Mouse (Mus musculus) forebrain, embryonic 14.5 days (tissue): ENCODE data around the gene C1s1. TPM values are rescaled to one million over a fixed set of nuclear protein-coding genes. Genes with fewer than 3 reads are reported as not detected.
"Not testable (repeated sequence)": the region's sequence is repeated elsewhere in the genome, so short reads cannot be mapped to it uniquely, and the experiment has no call there.

Experiments
- ATAC-seq: fragments of 200-750 bp; cut with Nextera tagmentation; 2 replicates; pipeline ENCODE4 v1.8.0; 2017; ENCODE audit warnings: mild to moderate bottlenecking, moderate library complexity
- DNase-seq: peaks from one replicate; pipeline ENCODE4 v3.0.0-alpha.2; 2015; ENCODE audit warnings: low spot score
- H3K27ac ChIP-seq: fragments of 300-500 bp; sonication (generic); 2 replicates; pipeline ENCODE4 v1.5.1; 2014; ENCODE audit warnings: low read depth, mild to moderate bottlenecking, control low read depth, low read length, moderate library complexity
- H3K27me3 ChIP-seq: fragments of 300-500 bp; sonication (generic); replicated peaks from 2 replicates; pipeline ENCODE4 v1.6.1; 2014; ENCODE audit warnings: low read length, control low read depth, mixed read lengths; ENCODE audit not compliant: control insufficient read depth, insufficient read depth
- H3K36me3 ChIP-seq: fragments of 300-500 bp; sonication (generic); 2 replicates; pipeline ENCODE4 v1.6.1; 2014; ENCODE audit warnings: low read length, control low read depth; ENCODE audit not compliant: control insufficient read depth, insufficient read depth
- H3K4me1 ChIP-seq: fragments of 300-500 bp; sonication (generic); 2 replicates; pipeline ENCODE4 v1.6.1; 2014; ENCODE audit warnings: antibody characterized with exemption, low read length, control low read depth; ENCODE audit not compliant: control insufficient read depth, insufficient read depth
- H3K4me2 ChIP-seq: fragments of 300-500 bp; sonication (generic); 2 replicates; pipeline ENCODE4 v1.6.1; 2014; ENCODE audit warnings: mild to moderate bottlenecking, control low read depth, low read length
- H3K4me3 ChIP-seq: fragments of 300-500 bp; sonication (generic); 2 replicates; pipeline ENCODE4 v1.5.1; 2014; ENCODE audit warnings: low read depth, low read length, control low read depth
- H3K9ac ChIP-seq: fragments of 300-500 bp; sonication (generic); 2 replicates; pipeline ENCODE4 v1.6.1; 2014; ENCODE audit warnings: mild to moderate bottlenecking, low read length, control low read depth, moderate library complexity
- H3K9me3 ChIP-seq: fragments of 300-500 bp; sonication (generic); replicated peaks from 2 replicates; pipeline ENCODE4 v1.6.1; 2016; ENCODE audit warnings: low read length, control low read depth, mixed read lengths; ENCODE audit not compliant: control insufficient read depth
- WGBS: fragments of 180-500 bp; shearing (Covaris S2); extraction: QIAGEN DNeasy Blood & Tissue Kit; methylation state at CpG from one replicate; pipeline ENCODE4 v1.1.7; 2014; 5-methylcytosine and 5-hydroxymethylcytosine counted together
- polyA plus RNA-seq: library from polyadenylated mRNA; unstranded; fragments of >200 nt; fragmentation: Nextera tagmentation; extraction: Ambion mirVana; gene quantifications from 2 replicates; pipeline ENCODE4 v1.2.1, GENCODE M21; 2014

C1s1 gene
- polyA plus RNA-seq, 1 experiment from 2014 or later: 0.39 TPM

- not testable (repeated sequence) for H3K9ac ChIP-seq, DNase-seq, H3K4me3 ChIP-seq, H3K4me1 ChIP-seq, H3K4me2 ChIP-seq, H3K27me3 ChIP-seq, ATAC-seq, H3K36me3 ChIP-seq, H3K9me3 ChIP-seq, H3K27ac ChIP-seq
- WGBS: 81% methylated on average over 8 of the region's 8 CpGs
Observed at GRCm38 (mm10) chr6:124536125-124536829, 5.9 kb downstream of the C1s1 start.

GRCm38 (mm10) chr6:124531077-124531476 lies 11.1 kb downstream of the C1s1 start:
- Histone ChIP-seq H3K9ac (no peak overlapping the region), H3K4me1 (no peaks in the 10 kb centered on the region), H3K4me3 (no peak overlapping the region), H3K27me3 (no peaks in the 10 kb centered on the region), H3K36me3 (no peaks in the 10 kb centered on the region), H3K4me2 (no peak overlapping the region), H3K27ac (no peak overlapping the region), H3K9me3 (no peaks in the 10 kb centered on the region)
- DNase-seq (no peak), ATAC-seq (no peak)
- WGBS: 94% methylated on average over 8 of the region's 8 CpGs

- Histone ChIP-seq H3K4me2 (no peak overlapping the region), H3K4me1 (no peaks in the 10 kb centered on the region), H3K27me3 (no peaks in the 10 kb centered on the region), H3K9ac (no peak overlapping the region), H3K4me3 (no peak overlapping the region), H3K27ac (no peak overlapping the region), H3K36me3 (no peaks in the 10 kb centered on the region), H3K9me3 (no peaks in the 10 kb centered on the region)
- 80% methylated on average over 3 of the region's 3 CpGs for WGBS
- ATAC-seq (no peak), DNase-seq (no peak)
Observed at GRCm38 (mm10) chr6:124527881-124528280, 14.3 kb downstream of the C1s1 start.

- not testable (repeated sequence) for H3K4me3 ChIP-seq, H3K4me1 ChIP-seq, H3K36me3 ChIP-seq, H3K9me3 ChIP-seq, ATAC-seq, H3K27ac ChIP-seq, H3K9ac ChIP-seq, H3K4me2 ChIP-seq, H3K27me3 ChIP-seq, DNase-seq
- 70% methylated on average over 7 of the region's 7 CpGs for WGBS
Observed at GRCm38 (mm10) chr6:124522082-124522481, 20.1 kb downstream of the C1s1 start.

- not testable (repeated sequence) for H3K27me3 ChIP-seq, DNase-seq, H3K4me2 ChIP-seq, H3K9ac ChIP-seq, H3K27ac ChIP-seq, H3K36me3 ChIP-seq, H3K4me1 ChIP-seq, ATAC-seq, H3K9me3 ChIP-seq, H3K4me3 ChIP-seq
- WGBS: 93% methylated on average over 4 of the region's 4 CpGs
Observed at GRCm38 (mm10) chr6:124517733-124518132, 24.4 kb downstream of the C1s1 start.

GRCm38 (mm10) chr6:124512355-124512836 lies 29.8 kb downstream of the C1s1 start, which contains the start of gene C1ra:
C1ra (plus strand) TSS chr6:124512405.
- Histone ChIP-seq H3K9me3 (no peaks in the 10 kb centered on the region), H3K4me3 (no peak within 1 kb of the TSS), H3K4me2 (0 out of 2 replicates have a peak within 1 kb of the TSS, but pooled peaks have one; percentile 20), H3K27ac (no peak within 1 kb of the TSS), H3K4me1 (no peaks in the 10 kb centered on the region), H3K36me3 (no peaks in the 10 kb centered on the region), H3K9ac (no peak within 1 kb of the TSS), H3K27me3 (no peaks in the 10 kb centered on the region)
- ATAC-seq (no peak), DNase-seq (peak; percentile 56)
- WGBS: 5% methylated on average over 6 of the region's 6 CpGs

- Histone ChIP-seq H3K4me2 (no peak overlapping the region), H3K4me1 (no peaks in the 10 kb centered on the region), H3K36me3 (no peaks in the 10 kb centered on the region), H3K27me3 (no peaks in the 10 kb centered on the region), H3K27ac (no peak overlapping the region), H3K4me3 (no peak overlapping the region), H3K9me3 (no peaks in the 10 kb centered on the region), H3K9ac (no peak overlapping the region)
- 75% methylated on average over 6 of the region's 6 CpGs for WGBS
- ATAC-seq (no peak), DNase-seq (no peak)
Observed at GRCm38 (mm10) chr6:124511936-124512335, 30.2 kb downstream of the C1s1 start.

- H3K4me1 ChIP-seq, H3K27ac ChIP-seq, H3K9me3 ChIP-seq, H3K27me3 ChIP-seq, H3K36me3 ChIP-seq, H3K4me2 ChIP-seq, H3K4me3 ChIP-seq, H3K9ac ChIP-seq, DNase-seq, ATAC-seq: not testable (repeated sequence)
- 84% methylated on average over 3 of the region's 5 CpGs for WGBS
Observed at GRCm38 (mm10) chr6:124509192-124509591, 33.0 kb downstream of the C1s1 start.

GRCm38 (mm10) chr6:124508292-124508691 lies 33.9 kb downstream of the C1s1 start:
- Histone ChIP-seq H3K4me1 (no peaks in the 10 kb centered on the region), H3K4me2 (no peak overlapping the region), H3K9me3 (no peaks in the 10 kb centered on the region), H3K9ac (no peak overlapping the region), H3K36me3 (no peaks in the 10 kb centered on the region), H3K4me3 (no peak overlapping the region), H3K27me3 (no peaks in the 10 kb centered on the region), H3K27ac (no peak overlapping the region)
- ATAC-seq: no peak
- 83% methylated on average over 10 of the region's 10 CpGs for WGBS
- DNase-seq: no peak
